Mouse (Mus musculus) kidney, adult 11 months (tissue): ENCODE results near the gene Il20.

Source experiments
- DNase-seq: peaks from one replicate; pipeline ENCODE4 v3.0.0; 2022

Gene Il20

GRCm38 (mm10) chr1:130911401-130912010 lies at the start of gene Il20:
TSS of gene Il20 (minus strand) at chr1:130911451.
- DNase-seq, result no peak

GRCm38 (mm10) chr1:130946920-130947319 lies 35.7 kb upstream of the Il20 start:
- DNase-seq, result no peak

GRCm38 (mm10) chr1:130941801-130942200 lies 30.6 kb upstream of the Il20 start:
- DNase-seq, result no peak

- no peak for DNase-seq
Measured at GRCm38 (mm10) chr1:130940065-130940687, 28.9 kb upstream of the Il20 start, which contains the start of gene Il19. TSS of gene Il19 (minus strand) at chr1:130940115.

- no peak for DNase-seq
Measured at GRCm38 (mm10) chr1:130938192-130938591, 26.9 kb upstream of the Il20 start.

- DNase-seq, result no peak
Measured at GRCm38 (mm10) chr1:130937170-130937569, 25.9 kb upstream of the Il20 start.

GRCm38 (mm10) chr1:130936351-130936750 lies 25.1 kb upstream of the Il20 start:
- DNase-seq, result no peak

GRCm38 (mm10) chr1:130926484-130926883 lies 15.2 kb upstream of the Il20 start:
- DNase-seq, result no peak

GRCm38 (mm10) chr1:130918323-130918980 lies 7.2 kb upstream of the Il20 start:
- no peak for DNase-seq

GRCm38 (mm10) chr1:130902505-130902904 lies 8.7 kb downstream of the Il20 start:
- DNase-seq, result no peak

- DNase-seq, result no peak
Measured at GRCm38 (mm10) chr1:130894468-130894867, 16.8 kb downstream of the Il20 start.

- no peak for DNase-seq
Measured at GRCm38 (mm10) chr1:130893329-130894040, 17.8 kb downstream of the Il20 start.

- no peak for DNase-seq
Measured at GRCm38 (mm10) chr1:130892446-130892845, 18.8 kb downstream of the Il20 start.

GRCm38 (mm10) chr1:130887354-130887753 lies 23.9 kb downstream of the Il20 start, which contains the start of gene Il24:
TSS of gene Il24 (minus strand) at chr1:130887454.
- no peak for DNase-seq

GRCm38 (mm10) chr1:130883146-130883545 lies 28.1 kb downstream of the Il20 start:
- no peak for DNase-seq

- no peak for DNase-seq
Measured at GRCm38 (mm10) chr1:130879927-130880326, 31.3 kb downstream of the Il20 start.

GRCm38 (mm10) chr1:130877889-130878614 lies 33.2 kb downstream of the Il20 start:
- peak; percentile 23 for DNase-seq

- DNase-seq, result no peak
Measured at GRCm38 (mm10) chr1:130876931-130877509, 34.2 kb downstream of the Il20 start.

GRCm38 (mm10) chr1:130875910-130876309 lies 35.3 kb downstream of the Il20 start:
- DNase-seq, result no peak

- DNase-seq, result peak; percentile 63
Measured at GRCm38 (mm10) chr1:130875139-130875538, 36.1 kb downstream of the Il20 start.

- no peak for DNase-seq
Measured at GRCm38 (mm10) chr1:130872912-130873311, 38.3 kb downstream of the Il20 start.

- DNase-seq, result no peak
Measured at GRCm38 (mm10) chr1:130865541-130866221, 45.6 kb downstream of the Il20 start, which contains the start of gene Fcmr. TSS of gene Fcmr (plus strand) at chr1:130865669.
